Mouse (Mus musculus) CD4-positive naive resting alpha-beta T cell, adult 57 days (primary cell): ENCODE measurements around the gene Cpsf4l. TPM values are rescaled to one million over a fixed set of nuclear protein-coding genes. Genes with fewer than 3 reads are reported as not detected.

Experiments
- total RNA-seq: library from RNA; stranded (reverse); gene quantifications from one replicate; pipeline ENCODE4 v1.2.4, GENCODE M21; 2023

Gene Cpsf4l
- total RNA-seq: not detected

GRCm38 (mm10) chr11:113709731-113710256 is at the start of gene Cpsf4l:
Gene Cpsf4l, minus strand, starts transcription at chr11:113710017.

DNA sequence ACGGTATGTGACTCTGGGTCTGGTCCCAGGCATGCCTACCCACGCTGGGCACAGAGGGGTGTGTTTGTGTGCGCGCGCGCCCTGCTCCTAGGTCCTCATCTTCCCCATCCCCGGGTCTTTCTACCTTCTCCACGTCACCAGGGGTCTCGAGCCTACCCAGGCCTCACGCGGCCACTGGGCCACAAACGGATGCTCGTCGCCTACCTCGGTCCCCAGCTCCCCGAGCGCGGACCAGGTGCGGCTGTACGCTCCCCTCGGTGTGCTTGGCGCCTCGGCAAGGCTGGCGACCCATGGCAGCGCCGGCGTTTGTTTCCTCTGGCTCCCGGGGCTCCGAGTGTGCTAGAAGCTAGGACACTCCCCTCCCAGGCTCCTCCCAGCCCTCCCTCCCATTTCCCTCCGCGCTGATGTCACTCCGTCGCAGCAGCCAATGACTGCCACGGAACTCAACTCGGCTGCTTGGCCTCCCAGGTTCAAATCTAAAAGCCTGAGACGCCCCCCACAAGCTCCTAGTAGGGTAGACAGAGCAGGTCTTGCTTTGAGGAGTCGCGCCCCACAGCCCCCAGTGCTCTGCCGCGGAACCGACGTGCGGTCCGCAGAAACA is 41.8 kb upstream of the Cpsf4l start, which contains the start of gene Cdc42ep4:
TSS of gene Cdc42ep4 (minus strand) at position 398 of the 601 bp plus-strand sequence.

DNA sequence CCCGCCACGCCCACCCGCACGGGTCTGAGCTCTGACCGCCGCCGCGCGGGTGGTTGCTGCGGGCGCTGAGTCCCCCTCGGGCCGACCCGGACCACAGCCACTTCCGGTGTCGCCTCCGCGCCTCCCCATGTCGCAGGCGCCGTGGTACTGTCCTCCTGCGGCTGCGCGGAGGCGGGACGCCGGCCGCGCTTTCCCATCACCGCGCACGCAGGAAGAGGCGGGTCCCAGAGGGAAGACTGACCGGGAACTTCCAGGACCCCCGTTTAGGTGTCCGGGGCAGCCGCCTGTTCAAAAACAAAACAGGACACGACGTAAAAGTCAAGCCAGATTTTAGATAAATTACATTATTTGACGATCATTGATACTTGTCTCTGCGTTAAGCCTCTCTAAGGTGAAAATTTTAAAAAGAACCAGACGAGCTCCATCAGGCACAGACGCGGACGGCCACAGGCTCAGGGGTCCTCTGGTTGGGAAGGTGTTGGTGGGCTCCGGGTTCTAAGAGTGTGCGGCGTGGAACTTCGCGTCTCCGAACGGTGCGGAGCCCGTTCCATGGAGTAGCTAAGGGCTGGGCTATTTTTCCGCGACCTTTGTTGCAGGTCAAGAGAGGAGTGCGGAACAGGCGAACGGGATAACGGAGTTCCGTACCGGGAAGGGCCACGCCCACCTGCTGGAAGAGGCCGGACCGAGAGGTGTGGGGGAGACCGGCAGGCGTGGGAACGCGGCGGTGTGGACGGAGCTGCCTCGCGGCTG is 25.7 kb downstream of the Cpsf4l start, which contains the start of the genes Fam104a and D11Wsu47e:
TSS of gene Fam104a (minus strand) at position 199 of the 750 bp plus-strand sequence.
TSS of gene D11Wsu47e (plus strand) at position 456 of the 750 bp plus-strand sequence.

DNA sequence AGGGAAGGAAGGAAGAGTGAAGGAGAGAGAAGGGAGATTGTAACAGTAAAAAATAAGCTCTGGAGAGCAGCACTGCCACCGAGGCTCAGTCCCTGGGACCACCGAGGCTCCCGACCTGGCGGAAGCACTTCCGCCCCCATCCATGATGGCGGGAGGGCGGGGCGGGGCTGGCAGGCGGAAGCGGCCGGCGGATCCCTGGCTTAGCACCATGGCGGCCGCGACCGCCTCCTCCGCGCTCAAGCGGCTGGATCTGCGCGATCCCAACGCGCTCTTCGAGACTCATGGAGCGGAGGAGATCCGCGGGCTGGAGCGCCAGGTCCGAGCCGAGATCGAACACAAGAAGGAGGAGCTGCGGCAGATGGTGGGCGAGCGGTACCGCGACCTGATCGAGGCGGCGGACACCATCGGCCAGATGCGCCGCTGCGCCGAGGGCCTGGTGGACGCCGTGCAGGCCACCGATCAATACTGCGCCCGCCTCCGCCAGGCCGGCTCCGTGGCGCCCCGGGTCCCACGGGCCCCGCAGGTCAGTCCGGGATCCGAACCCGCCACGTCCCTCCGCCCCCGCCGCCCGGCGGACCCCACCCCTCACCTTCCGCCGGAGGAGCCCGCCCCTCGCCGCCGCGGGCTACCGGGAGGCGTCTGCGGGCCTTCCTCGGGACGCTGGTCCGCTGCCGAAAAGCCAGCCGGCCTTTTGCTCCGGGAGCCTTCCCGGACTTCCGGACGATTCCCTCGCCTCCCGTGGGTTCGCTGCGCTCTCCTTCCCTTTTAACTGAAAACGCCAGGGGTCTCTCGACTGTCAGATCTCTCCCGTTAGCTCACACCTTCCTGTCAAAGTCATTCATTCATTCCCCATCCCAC is 60.2 kb downstream of the Cpsf4l start, which contains the start of gene Slc39a11:
TSS of gene Slc39a11 (minus strand) at position 727 of the 858 bp plus-strand sequence.

DNA sequence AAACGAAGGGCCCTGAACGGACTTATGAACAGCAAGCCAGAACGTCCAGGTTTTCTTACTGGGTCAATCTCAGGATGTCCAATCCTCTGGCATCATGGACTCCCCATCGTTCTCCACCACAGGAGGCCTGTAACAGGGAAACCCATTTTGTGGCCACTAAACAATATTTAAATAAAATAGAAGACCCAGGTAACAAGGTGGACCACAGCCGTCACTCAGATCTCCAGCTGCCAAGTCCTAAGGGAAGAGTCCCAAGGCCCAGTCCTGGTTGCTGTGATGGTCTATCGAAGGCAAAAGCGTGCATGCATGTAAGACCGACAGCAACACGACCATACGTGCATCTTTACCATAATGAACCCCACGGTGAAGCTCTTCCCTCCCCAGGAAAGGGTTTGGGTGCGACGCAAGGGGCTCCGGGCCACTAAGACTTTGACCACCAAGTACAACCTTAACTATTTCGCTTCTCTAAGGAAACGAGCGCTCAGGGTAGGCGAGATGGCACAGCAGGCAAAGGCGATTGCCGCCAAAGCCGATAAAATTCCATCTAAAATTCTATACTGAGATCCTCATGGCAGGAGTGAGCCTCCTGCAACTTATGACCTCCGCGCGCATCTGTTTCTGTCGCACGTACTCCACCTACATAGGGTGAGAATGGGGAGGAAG is 61.0 kb downstream of the Cpsf4l start, which contains the start of gene Cog1:
TSS of gene Cog1 (plus strand) at position 480 of the 663 bp plus-strand sequence.

Other genes with a start within 250 kb of the Cpsf4l start
- not detected for gene Sstr2, start 90.7 kb downstream of the Cpsf4l start, total RNA-seq
- gene Cog1, start 60.8 kb downstream of the Cpsf4l start, total RNA-seq: 39.6 TPM
- gene Slc39a11, start 59.9 kb downstream of the Cpsf4l start, total RNA-seq: 14.5 TPM
- 25.2 TPM for gene Fam104a, start 25.9 kb downstream of the Cpsf4l start, total RNA-seq
- gene D11Wsu47e, start 25.6 kb downstream of the Cpsf4l start, total RNA-seq: 9.8 TPM
- gene Cdc42ep4, start 41.9 kb upstream of the Cpsf4l start, total RNA-seq: 4.0 TPM